Mouse (Mus musculus): ENCODE data around the gene Calca. TPM values are rescaled to one million over a fixed set of nuclear protein-coding genes. Genes with fewer than 3 reads are reported as not detected.
"Not testable (repeated sequence)": the region's sequence is repeated elsewhere in the genome, so short reads cannot be mapped to it uniquely, and the experiment has no call there.

The Calca gene
- 1.0 TPM in 1 of 2 replicates, not detected in the other for polyA plus RNA-seq (2016; fragmentation: Nextera tagmentation; extraction: Ambion mirVana)

DNA sequence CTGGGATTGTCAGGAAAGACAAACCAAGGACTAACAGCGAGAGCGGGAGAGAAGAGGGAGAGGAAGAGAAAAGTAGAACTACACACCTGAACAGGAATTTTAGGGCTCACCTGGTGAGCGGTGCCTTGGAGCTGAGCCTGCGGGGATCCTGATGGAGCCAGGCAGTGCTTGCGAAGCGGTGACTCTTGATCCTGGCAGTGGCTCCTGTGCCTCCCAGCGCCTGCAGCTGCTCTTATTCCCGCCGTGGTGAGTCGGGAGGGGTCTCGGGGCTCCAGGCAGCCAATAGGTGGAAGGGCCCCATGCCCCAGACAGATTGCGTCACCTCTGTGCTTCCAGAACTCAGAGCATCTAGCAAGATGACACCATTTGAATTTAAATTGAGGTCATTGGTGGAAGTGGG, at the start of gene Calca:
Gene Calca, minus strand, starts transcription at position 256 of the 400 bp plus-strand sequence.
- Histone ChIP-seq H3K36me3 (no peaks in the 10 kb centered on the region), H3K27me3 (ENCODE audit: low read depth, poor library complexity, severe bottlenecking) (peaks cover 36% of the 10 kb centered on the region), H3K4me3 (peak within 1 kb of the TSS; percentile 49), H3K27ac (no peak within 1 kb of the TSS), H3K9me3 (replicated peaks) (no peaks in the 10 kb centered on the region), H3K4me1 (peaks cover 7% of the 10 kb centered on the region)
- WGBS: under 1% methylated on average over 12 of the region's 12 CpGs
- peak; percentile 44 for DNase-seq (ENCODE audit: low spot score)

- Histone ChIP-seq H3K36me3 (no peaks in the 10 kb centered on the region), H3K27ac (no peak overlapping the region), H3K27me3 (ENCODE audit: low read depth, poor library complexity, severe bottlenecking) (no peaks in the 10 kb centered on the region), H3K4me3 (no peak overlapping the region), H3K9me3 (replicated peaks) (no peaks in the 10 kb centered on the region), H3K4me1 (no peaks in the 10 kb centered on the region)
- DNase-seq (ENCODE audit: low spot score): no peak
- 27% methylated on average over 2 of the region's 2 CpGs for WGBS
Observed at GRCm38 (mm10) chr7:114672697-114673096, 36.5 kb upstream of the Calca start.

GRCm38 (mm10) chr7:114671405-114671804, 35.2 kb upstream of the Calca start:
- Histone ChIP-seq H3K4me3 (no peak overlapping the region), H3K9me3 (replicated peaks) (no peaks in the 10 kb centered on the region), H3K4me1 (no peaks in the 10 kb centered on the region), H3K27ac (no peak overlapping the region), H3K27me3 (ENCODE audit: low read depth, poor library complexity, severe bottlenecking) (no peaks in the 10 kb centered on the region), H3K36me3 (no peaks in the 10 kb centered on the region)
- DNase-seq (ENCODE audit: low spot score): no peak
- 70% methylated on average over 1 of the region's 1 CpGs for WGBS

- Histone ChIP-seq H3K36me3 (no peaks in the 10 kb centered on the region), H3K4me3 (no peak overlapping the region), H3K27ac (no peak overlapping the region), H3K9me3 (replicated peaks) (no peaks in the 10 kb centered on the region), H3K4me1 (no peaks in the 10 kb centered on the region), H3K27me3 (ENCODE audit: low read depth, poor library complexity, severe bottlenecking) (no peaks in the 10 kb centered on the region)
- DNase-seq (ENCODE audit: low spot score): no peak
- WGBS: 61% methylated on average over 3 of the region's 3 CpGs
Observed at GRCm38 (mm10) chr7:114649730-114650129, 13.6 kb upstream of the Calca start.

DNA sequence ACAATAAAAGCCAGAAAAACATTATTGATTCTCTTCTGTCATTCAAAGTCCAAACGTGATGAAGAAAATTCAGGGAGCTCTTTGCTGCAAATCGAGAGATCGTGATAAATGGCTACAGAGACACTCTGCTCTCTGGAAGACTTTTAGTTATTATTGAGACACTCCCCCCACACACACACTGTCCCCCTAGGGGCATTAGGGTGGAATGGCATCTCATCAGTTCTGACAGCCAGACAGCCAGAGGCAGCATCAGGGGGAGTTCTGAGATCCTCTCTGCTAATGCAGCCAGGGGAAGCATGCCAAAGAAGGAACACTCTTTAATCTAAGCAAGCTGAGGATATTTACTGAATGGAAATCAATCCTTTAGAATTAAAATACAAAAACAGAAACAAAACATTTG, 12.6 kb upstream of the Calca start:
- DNase-seq (ENCODE audit: low spot score): no peak
- H3K27ac ChIP-seq: no peak overlapping the region
- H3K9me3 ChIP-seq (replicated peaks): no peaks in the 10 kb centered on the region
- no peaks in the 10 kb centered on the region for H3K36me3 ChIP-seq
- H3K4me3 ChIP-seq: no peak overlapping the region
- WGBS: 59% methylated on average over 3 of the region's 3 CpGs
- no peaks in the 10 kb centered on the region for H3K4me1 ChIP-seq
- no peaks in the 10 kb centered on the region for H3K27me3 ChIP-seq (ENCODE audit: low read depth, poor library complexity, severe bottlenecking)

DNA sequence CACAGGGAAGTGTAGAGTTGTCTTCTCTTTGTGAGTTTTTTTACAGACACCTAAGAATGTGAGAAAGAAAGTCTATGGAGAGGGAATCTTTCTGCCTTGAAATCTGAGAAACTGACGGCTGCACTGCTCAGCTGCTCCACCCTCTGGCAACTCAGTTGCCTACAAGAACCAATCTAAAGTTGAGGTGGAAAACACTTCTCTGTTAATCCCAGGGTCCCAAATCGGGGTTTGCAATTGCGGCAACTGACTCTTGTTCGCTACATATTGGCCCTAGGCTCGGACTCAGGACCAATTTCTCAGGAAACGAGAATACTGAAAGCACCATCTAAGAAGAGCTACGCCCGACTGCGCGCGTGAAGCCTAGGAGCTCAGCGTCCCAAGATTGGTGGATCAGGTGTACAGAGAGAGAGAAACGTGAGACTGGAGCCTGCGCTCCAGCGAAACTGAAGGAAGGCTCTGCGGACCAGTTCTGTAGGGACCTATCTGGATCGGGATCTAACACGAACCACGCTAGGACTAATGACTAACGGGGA, 522 bp downstream of the Calca start:
- H3K9me3 ChIP-seq (replicated peaks): no peaks in the 10 kb centered on the region
- 1% methylated on average over 20 of the region's 20 CpGs for WGBS
- H3K27ac ChIP-seq: no peak overlapping the region
- peak; percentile 45 for DNase-seq (ENCODE audit: low spot score)
- no peaks in the 10 kb centered on the region for H3K36me3 ChIP-seq
- peaks cover 36% of the 10 kb centered on the region for H3K27me3 ChIP-seq (ENCODE audit: low read depth, poor library complexity, severe bottlenecking)
- H3K4me1 ChIP-seq: peaks cover 7% of the 10 kb centered on the region
- peak overlapping the region; percentile 49 for H3K4me3 ChIP-seq

GRCm38 (mm10) chr7:114634386-114634785, 1.8 kb downstream of the Calca start:
- WGBS: 82% methylated on average over 7 of the region's 7 CpGs
- Histone ChIP-seq H3K36me3 (no peaks in the 10 kb centered on the region), H3K4me1 (peaks cover 7% of the 10 kb centered on the region), H3K27me3 (ENCODE audit: low read depth, poor library complexity, severe bottlenecking) (peaks cover 36% of the 10 kb centered on the region), H3K9me3 (replicated peaks) (no peaks in the 10 kb centered on the region), H3K27ac (no peak overlapping the region), H3K4me3 (no peak overlapping the region)
- DNase-seq (ENCODE audit: low spot score): no peak

- H3K4me1 ChIP-seq: no peaks in the 10 kb centered on the region
- no peak overlapping the region for H3K27ac ChIP-seq
- no peaks in the 10 kb centered on the region for H3K9me3 ChIP-seq (replicated peaks)
- H3K4me3 ChIP-seq: no peak overlapping the region
- whole genome bisulfite sequencing: 93% methylated on average over 3 of the region's 3 CpGs
- no peak for DNase-seq (ENCODE audit: low spot score)
- H3K36me3 ChIP-seq: no peaks in the 10 kb centered on the region
- no peaks in the 10 kb centered on the region for H3K27me3 ChIP-seq (ENCODE audit: low read depth, poor library complexity, severe bottlenecking)
Observed at GRCm38 (mm10) chr7:114625966-114626365, 10.2 kb downstream of the Calca start.

DNA sequence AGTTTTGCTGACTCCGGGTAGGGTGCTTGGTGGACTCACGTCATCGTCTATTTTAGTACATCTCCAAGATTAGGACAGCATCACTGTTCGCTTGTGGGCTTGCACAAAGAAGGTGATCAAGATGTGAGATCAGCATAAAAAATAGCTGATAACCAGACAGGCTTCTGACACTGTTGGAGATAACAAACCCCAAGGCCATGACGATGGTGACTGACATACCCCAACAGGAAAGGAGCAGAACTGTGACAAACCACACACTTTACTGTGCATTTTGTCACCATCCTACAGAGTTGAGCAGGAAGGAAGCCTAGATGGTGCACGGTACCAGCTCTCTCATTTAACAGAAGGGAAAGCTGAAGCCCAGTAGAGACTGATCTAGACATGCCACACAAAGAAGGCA, 19.4 kb downstream of the Calca start:
- 90% methylated on average over 6 of the region's 6 CpGs for WGBS

GRCm38 (mm10) chr7:114594391-114594790, 41.8 kb downstream of the Calca start:
- not testable (repeated sequence) for H3K27ac ChIP-seq; H3K9me3 ChIP-seq (replicated peaks); H3K4me1 ChIP-seq; H3K36me3 ChIP-seq; H3K4me3 ChIP-seq; H3K27me3 ChIP-seq (ENCODE audit: low read depth, poor library complexity, severe bottlenecking); DNase-seq (ENCODE audit: low spot score)
- WGBS: 92% methylated on average over 8 of the region's 8 CpGs

More for the DNA sequence above, 19.4 kb downstream of the Calca start:
- no peaks in the 10 kb centered on the region for H3K4me1 ChIP-seq
- no peaks in the 10 kb centered on the region for H3K36me3 ChIP-seq
- no peaks in the 10 kb centered on the region for H3K9me3 ChIP-seq (replicated peaks)
- H3K27ac ChIP-seq: no peak overlapping the region
- no peak overlapping the region for H3K4me3 ChIP-seq
- no peak for DNase-seq (ENCODE audit: low spot score)
- no peaks in the 10 kb centered on the region for H3K27me3 ChIP-seq (ENCODE audit: low read depth, poor library complexity, severe bottlenecking)

- Histone ChIP-seq H3K27ac (no peak overlapping the region), H3K9me3 (replicated peaks) (no peaks in the 10 kb centered on the region), H3K27me3 (ENCODE audit: low read depth, poor library complexity, severe bottlenecking) (no peaks in the 10 kb centered on the region), H3K36me3 (no peaks in the 10 kb centered on the region), H3K4me3 (no peak overlapping the region), H3K4me1 (no peaks in the 10 kb centered on the region)
- WGBS: 72% methylated on average over 2 of the region's 2 CpGs
- no peak for DNase-seq (ENCODE audit: low spot score)
Observed at GRCm38 (mm10) chr7:114582441-114582840, 53.7 kb downstream of the Calca start.

Other genes starting within 250 kb of the Calca start
- 7.5 and 7.8 TPM in 2 replicates for gene Pde3b, start 221.1 kb downstream of the Calca start, polyA plus RNA-seq (2016; fragmentation: Nextera tagmentation; extraction: Ambion mirVana)
- 0.72 and 0.99 TPM in 2 replicates for gene Cyp2r1, start 73.4 kb downstream of the Calca start, polyA plus RNA-seq (2016; fragmentation: Nextera tagmentation; extraction: Ambion mirVana)
- gene Calcb, start 82.3 kb upstream of the Calca start, polyA plus RNA-seq (2016; fragmentation: Nextera tagmentation; extraction: Ambion mirVana): not detected in 2 replicates
- 0.08 and 0.85 TPM in 2 replicates for gene Insc, start 107.3 kb upstream of the Calca start, polyA plus RNA-seq (2016; fragmentation: Nextera tagmentation; extraction: Ambion mirVana)

Data from limb, embryonic 10.5 days (tissue).